Mouse (Mus musculus) heart, embryonic 14.5 days (tissue): Measurements from ENCODE around the gene Atp6v0a1. TPM values are rescaled to one million over a fixed set of nuclear protein-coding genes. Genes with fewer than 3 reads are reported as not detected.

Source experiments
- ATAC-seq: fragments of 200-750 bp; cut with Nextera tagmentation; 2 replicates; pipeline ENCODE4 v1.8.0; 2017; ENCODE audit warnings: low read depth, moderate TSS enrichment; ENCODE audit not compliant: insufficient number of reproducible peaks, insufficient read depth, low FRiP score
- H3K27ac ChIP-seq, 2 experiments: fragments of 200-500 bp in 1 of 2; fragments of 300-500 bp in 1 of 2; sonication (generic) in 1 of 2; replicated peaks in 1 of 2; 2 replicates each; pipeline ENCODE4 v1.5.1; 2012 to 2014; ENCODE audit warnings: low read depth in 2 of 2, low read length in 2 of 2, control low read depth in 1 of 2, mild to moderate bottlenecking in 1 of 2, mixed read lengths in 1 of 2; ENCODE audit not compliant: control insufficient read depth in 1 of 2, insufficient read depth in 1 of 2
- H3K27me3 ChIP-seq: fragments of 300-500 bp; sonication (generic); 2 replicates; pipeline ENCODE4 v1.6.1; 2014; ENCODE audit warnings: mild to moderate bottlenecking, low read length, control low read depth; ENCODE audit not compliant: control insufficient read depth, insufficient read depth
- H3K36me3 ChIP-seq: fragments of 300-500 bp; sonication (generic); 2 replicates; pipeline ENCODE4 v1.6.1; 2014; ENCODE audit warnings: mild to moderate bottlenecking, control low read depth, low read length, mixed read lengths; ENCODE audit not compliant: control insufficient read depth, insufficient read depth
- H3K4me1 ChIP-seq, 2 experiments: fragments of 200-500 bp in 1 of 2; fragments of 300-500 bp in 1 of 2; sonication (generic) in 1 of 2; 2 replicates each; pipeline ENCODE4 v1.6.1; 2012 to 2014; ENCODE audit warnings: low read length in 2 of 2, control low read depth in 1 of 2, mixed read lengths in 1 of 2; ENCODE audit not compliant: control insufficient read depth in 2 of 2, insufficient read depth in 2 of 2
- H3K4me2 ChIP-seq: fragments of 300-500 bp; sonication (generic); 2 replicates; pipeline ENCODE4 v1.6.1; 2014; ENCODE audit warnings: mild to moderate bottlenecking, low read length
- H3K4me3 ChIP-seq, 2 experiments: fragments of 200-500 bp in 1 of 2; fragments of 300-500 bp in 1 of 2; sonication (generic) in 1 of 2; 2 replicates each; pipeline ENCODE4 v1.5.1; 2012 to 2014; ENCODE audit warnings: low read length in 2 of 2, mild to moderate bottlenecking in 2 of 2, control low read depth in 1 of 2, low read depth in 1 of 2, moderate library complexity in 1 of 2; ENCODE audit not compliant: control insufficient read depth in 1 of 2, insufficient read depth in 1 of 2
- H3K9ac ChIP-seq: fragments of 300-500 bp; sonication (generic); 2 replicates; pipeline ENCODE4 v1.6.1; 2014; ENCODE audit warnings: mild to moderate bottlenecking, low read length
- H3K9me3 ChIP-seq: fragments of 300-500 bp; sonication (generic); 2 replicates; pipeline ENCODE4 v1.6.1; 2016; ENCODE audit warnings: low read length, control low read depth; ENCODE audit not compliant: control insufficient read depth
- WGBS: fragments of 180-500 bp; shearing (Covaris S2); extraction: QIAGEN DNeasy Blood & Tissue Kit; methylation state at CpG from one replicate; pipeline ENCODE4 v1.1.7; 2014; 5-methylcytosine and 5-hydroxymethylcytosine counted together
- polyA plus RNA-seq: library from polyadenylated mRNA; unstranded; fragments of >200 nt; fragmentation: Nextera tagmentation; extraction: Ambion mirVana; gene quantifications from 2 replicates; pipeline ENCODE4 v1.2.1, GENCODE M21; 2014

The Atp6v0a1 gene
- polyA plus RNA-seq, 1 experiment from 2014 or later, result 57.2 TPM

DNA sequence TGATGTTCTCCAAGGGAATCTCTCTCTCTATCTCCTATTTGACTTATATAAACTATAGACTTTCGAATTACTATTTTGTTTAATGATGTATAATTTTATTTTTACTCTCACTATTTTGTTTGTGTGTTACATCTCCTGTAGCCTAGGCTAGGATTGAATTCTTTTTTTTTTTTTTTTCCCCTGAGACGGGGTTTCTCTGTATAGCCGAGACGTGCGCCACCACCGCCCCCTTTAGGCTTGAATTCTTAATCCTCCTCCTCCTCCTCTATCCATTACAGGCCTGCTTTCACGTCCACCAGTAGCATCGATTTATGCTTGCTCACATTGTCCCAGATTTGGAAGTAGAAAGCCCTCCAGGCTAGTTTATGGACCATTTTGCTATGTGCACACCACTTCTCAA lies 27.2 kb upstream of the Atp6v0a1 start:
- WGBS, result 38% methylated on average over 8 of the region's 8 CpGs
- peaks cover 13 to 22% of the 10 kb centered on the region in 2 experiments for H3K4me1 ChIP-seq
- H3K36me3 ChIP-seq, result no peaks in the 10 kb centered on the region
- ATAC-seq, result no peak
- no peaks in the 10 kb centered on the region for H3K9me3 ChIP-seq
- no peaks in the 10 kb centered on the region for H3K27me3 ChIP-seq
- no peak overlapping the region for H3K4me2 ChIP-seq
- H3K4me3 ChIP-seq, result no peak overlapping the region
- no peak overlapping the region for H3K9ac ChIP-seq
- no peak overlapping the region for H3K27ac ChIP-seq

DNA sequence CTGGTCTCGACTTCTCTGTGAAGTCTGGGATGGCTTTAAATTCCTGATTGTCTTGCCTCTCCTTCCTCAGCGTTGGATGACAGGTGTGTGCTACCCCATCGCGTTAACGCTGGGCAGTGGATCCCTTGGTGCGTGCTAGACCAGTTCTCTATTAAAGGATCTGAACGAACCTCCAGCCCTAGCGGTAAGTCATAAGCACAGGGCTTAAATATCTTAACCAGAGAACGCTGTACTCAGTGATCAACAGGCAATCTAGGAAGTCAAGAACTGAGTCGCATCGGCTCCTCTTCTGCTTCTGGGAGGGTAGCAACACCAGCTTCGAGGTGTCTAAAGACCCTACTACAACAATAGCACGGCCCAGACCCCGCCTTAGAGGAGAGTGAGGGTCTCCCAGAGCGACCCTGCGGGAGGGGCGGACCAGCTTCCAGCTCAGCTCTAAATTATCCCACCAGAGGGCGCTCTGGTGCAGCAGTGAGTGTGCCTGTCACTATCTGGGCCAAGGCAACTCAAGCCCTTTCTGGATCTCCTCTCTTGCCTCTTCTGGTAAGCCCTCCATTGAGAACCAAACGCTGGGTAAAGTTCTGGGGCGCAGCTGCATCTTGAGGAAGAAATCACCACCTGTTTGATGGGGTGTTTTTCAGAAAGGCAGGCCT lies 26.0 kb upstream of the Atp6v0a1 start:
- no peaks in the 10 kb centered on the region for H3K9me3 ChIP-seq
- no peaks in the 10 kb centered on the region for H3K36me3 ChIP-seq
- peaks cover 13 to 22% of the 10 kb centered on the region in 2 experiments for H3K4me1 ChIP-seq
- H3K4me2 ChIP-seq, result peak overlapping the region; percentile 61
- 4% methylated on average over 20 of the region's 20 CpGs for WGBS
- H3K27me3 ChIP-seq, result no peaks in the 10 kb centered on the region
- H3K27ac ChIP-seq, result peak overlapping the region; percentile 4 to 25; a peak in 1 of 4 replicates
- ATAC-seq, result peak; percentile 64
- peak overlapping the region; percentile 34 to 62 for H3K4me3 ChIP-seq
- H3K9ac ChIP-seq, result peak overlapping the region; percentile 64

DNA sequence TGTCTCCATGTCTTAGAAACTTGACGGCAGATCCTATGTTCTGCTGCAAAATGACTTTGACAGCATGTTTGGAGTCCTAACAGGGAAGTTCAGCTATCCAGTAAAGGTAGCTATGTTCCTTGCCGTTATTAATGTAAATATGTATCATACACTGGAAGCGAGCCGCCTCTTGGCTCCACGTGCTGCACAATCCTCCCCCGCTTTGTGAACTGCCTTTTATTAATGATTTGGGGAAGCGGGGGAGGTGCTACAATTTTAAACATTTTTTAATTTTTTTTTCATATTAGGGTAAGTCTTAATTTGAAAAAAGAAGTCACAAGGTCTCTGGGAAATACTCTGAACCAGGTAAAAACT lies 25.5 kb upstream of the Atp6v0a1 start:
- H3K4me2 ChIP-seq, result peak overlapping the region; percentile 61; the same call in 1 of the 2 replicates
- H3K4me3 ChIP-seq, result no peak overlapping the region
- H3K36me3 ChIP-seq, result no peaks in the 10 kb centered on the region
- H3K4me1 ChIP-seq, result peaks cover 13 to 22% of the 10 kb centered on the region in 2 experiments
- no peak overlapping the region; the same call in 1 of the 2 replicates for H3K9ac ChIP-seq
- ATAC-seq, result no peak
- no peaks in the 10 kb centered on the region for H3K9me3 ChIP-seq
- H3K27me3 ChIP-seq, result no peaks in the 10 kb centered on the region
- no peak overlapping the region for H3K27ac ChIP-seq
- 62% methylated on average over 7 of the region's 7 CpGs for WGBS

DNA sequence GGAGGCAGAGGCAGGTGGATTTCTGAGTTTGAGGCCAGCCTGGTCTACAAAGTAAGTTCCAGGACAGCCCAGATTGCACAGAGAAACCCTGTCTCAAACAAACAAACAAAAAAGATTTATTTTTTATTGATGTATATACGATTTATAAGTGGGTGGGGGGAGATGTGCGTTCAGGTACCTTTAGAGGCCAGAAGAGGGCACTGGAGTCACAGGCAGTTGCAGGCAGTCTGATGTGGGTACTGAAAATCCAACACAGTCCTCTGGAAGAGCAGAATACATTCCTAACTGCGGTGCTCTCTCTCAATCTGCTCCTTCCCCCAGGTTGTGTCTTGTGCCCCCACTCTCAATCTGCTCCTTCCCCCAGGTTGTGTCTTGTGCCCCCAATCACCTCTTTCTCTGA lies 23.6 kb upstream of the Atp6v0a1 start:
- 50% methylated on average over 3 of the region's 3 CpGs for WGBS

DNA sequence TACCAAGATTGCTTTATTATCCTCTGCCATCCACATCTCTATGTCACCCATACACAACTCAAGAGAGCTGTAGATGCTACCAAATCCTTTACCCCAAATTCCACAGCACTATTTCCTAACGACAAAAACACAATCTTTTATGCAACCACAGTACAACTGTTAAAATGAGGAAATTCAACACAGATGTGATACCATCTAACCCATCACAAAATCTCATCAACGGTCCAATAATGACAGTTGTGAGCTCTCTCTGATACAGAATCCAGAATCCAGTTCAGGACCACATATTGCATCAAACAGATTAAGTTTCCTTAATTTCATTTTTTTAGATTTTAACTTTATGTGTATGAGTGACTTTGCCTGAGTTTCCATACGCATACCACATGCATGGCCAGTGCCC lies 20.6 kb upstream of the Atp6v0a1 start:
- H3K9me3 ChIP-seq, result no peaks in the 10 kb centered on the region
- no peak overlapping the region for H3K4me3 ChIP-seq
- no peaks in the 10 kb centered on the region for H3K36me3 ChIP-seq
- H3K4me1 ChIP-seq, result peaks cover 1% of the 10 kb centered on the region in 2 experiments; a peak in 3 of 4 replicates
- no peak overlapping the region for H3K4me2 ChIP-seq
- no peak overlapping the region for H3K9ac ChIP-seq
- ATAC-seq, result no peak
- H3K27ac ChIP-seq, result no peak overlapping the region
- WGBS, result 73% methylated on average over 3 of the region's 3 CpGs
- no peaks in the 10 kb centered on the region for H3K27me3 ChIP-seq

More for the DNA sequence above, 23.6 kb upstream of the Atp6v0a1 start:
- no peak for ATAC-seq
- Histone ChIP-seq H3K4me2 (no peak overlapping the region), H3K9ac (no peak overlapping the region), H3K4me3 (no peak overlapping the region), H3K27me3 (no peaks in the 10 kb centered on the region), H3K27ac (no peak overlapping the region), H3K4me1 (peaks cover 7 to 12% of the 10 kb centered on the region in 2 experiments; a peak in 3 of 4 replicates), H3K9me3 (no peaks in the 10 kb centered on the region), H3K36me3 (no peaks in the 10 kb centered on the region)

DNA sequence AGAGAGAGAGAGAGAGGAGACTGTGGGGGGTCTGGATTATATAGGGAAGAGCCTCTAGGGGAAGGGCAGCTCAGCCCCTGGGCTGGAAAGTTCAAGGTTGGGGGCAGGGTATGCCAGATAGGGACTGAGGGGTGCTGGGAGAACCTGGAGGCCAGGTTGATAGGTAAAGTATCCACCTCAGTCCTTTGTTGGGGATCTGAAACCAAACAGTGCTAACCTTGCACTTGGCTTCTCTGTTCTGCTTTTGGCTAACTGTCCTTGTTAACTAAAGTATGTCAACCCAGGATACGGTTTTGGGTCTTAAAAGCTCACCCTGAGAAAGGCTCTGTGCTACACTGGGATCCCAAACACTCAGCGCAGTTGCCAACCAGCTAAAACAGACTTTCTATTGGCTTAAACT lies 19.6 kb upstream of the Atp6v0a1 start:
- no peak overlapping the region for H3K9ac ChIP-seq
- 0 out of 4 replicates have a peak, but pooled peaks cover 0 to 2% of the 10 kb centered on the region in 2 experiments for H3K4me1 ChIP-seq
- WGBS, result 59% methylated on average over 2 of the region's 2 CpGs
- no peaks in the 10 kb centered on the region for H3K9me3 ChIP-seq
- no peak for ATAC-seq
- no peak overlapping the region for H3K4me3 ChIP-seq
- H3K27me3 ChIP-seq, result no peaks in the 10 kb centered on the region
- H3K4me2 ChIP-seq, result no peak overlapping the region
- no peak overlapping the region for H3K27ac ChIP-seq
- no peaks in the 10 kb centered on the region for H3K36me3 ChIP-seq

DNA sequence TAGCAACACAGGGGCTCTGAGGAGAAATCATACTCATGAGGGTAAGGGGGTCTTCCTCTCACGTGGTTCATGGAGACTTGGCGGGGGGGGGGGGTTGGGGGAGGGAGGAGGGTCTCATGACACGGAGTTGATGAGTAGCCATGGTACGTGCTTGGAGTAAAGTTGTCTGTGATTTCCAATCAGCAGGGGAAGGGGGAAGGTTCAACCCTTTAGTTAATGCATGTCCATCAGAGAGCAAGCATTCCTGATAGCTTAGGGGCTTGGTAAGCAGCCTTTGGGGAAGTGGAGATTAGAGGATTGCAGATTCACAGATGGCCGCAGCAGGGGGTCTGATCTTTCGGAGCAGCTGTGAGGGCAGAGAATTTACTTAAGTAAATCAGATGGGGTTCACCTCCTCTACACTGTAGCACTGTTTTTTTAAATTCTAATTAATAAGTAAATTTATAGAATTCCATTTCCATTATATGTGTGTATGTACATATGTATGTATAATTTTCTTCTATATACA lies 18.2 kb upstream of the Atp6v0a1 start:
- Histone ChIP-seq H3K36me3 (no peaks in the 10 kb centered on the region), H3K4me3 (no peak overlapping the region), H3K4me1 (0 out of 4 replicates have a peak, but pooled peaks cover 0 to 2% of the 10 kb centered on the region in 2 experiments), H3K9ac (no peak overlapping the region), H3K4me2 (no peak overlapping the region), H3K9me3 (no peaks in the 10 kb centered on the region), H3K27me3 (no peaks in the 10 kb centered on the region), H3K27ac (no peak overlapping the region)
- ATAC-seq, result no peak
- 21% methylated on average over 5 of the region's 6 CpGs for WGBS
